Mouse (Mus musculus) cerebellum, postnatal 10 days (tissue): Measurements from ENCODE around the gene Olfr1393.
"Not testable (repeated sequence)": the region's sequence is repeated elsewhere in the genome, so short reads cannot be mapped to it uniquely, and the experiment has no call there.

ENCODE experiments used
- DNase-seq, 2 experiments: peaks; one replicate each; pipeline ENCODE4 v3.0.0; 2021; ENCODE audit warnings: mixed read lengths in 2 of 2

Olfr1393 gene

GRCm38 (mm10) chr11:49251380-49251761 is 26.7 kb upstream of the Olfr1393 start:
- no peak for DNase-seq

GRCm38 (mm10) chr11:49252048-49252447 is 26.1 kb upstream of the Olfr1393 start:
- DNase-seq = no peak

GRCm38 (mm10) chr11:49253035-49253434 is 25.1 kb upstream of the Olfr1393 start:
- no peak for DNase-seq

GRCm38 (mm10) chr11:49259296-49259695 is 18.8 kb upstream of the Olfr1393 start:
- no peak for DNase-seq

GRCm38 (mm10) chr11:49259829-49260228 is 18.3 kb upstream of the Olfr1393 start:
- DNase-seq = no peak

- DNase-seq = peak; percentile 52 to 63
These were observed 17.3 kb upstream of the Olfr1393 start for GRCm38 (mm10) chr11:49260598-49261312.

- no peak for DNase-seq
These were observed 16.7 kb upstream of the Olfr1393 start for GRCm38 (mm10) chr11:49261313-49261855.

- DNase-seq = no peak
These were observed 15.8 kb upstream of the Olfr1393 start for GRCm38 (mm10) chr11:49262286-49262685.

- DNase-seq = peak; percentile 42 to 53
These were observed 15.0 kb upstream of the Olfr1393 start for GRCm38 (mm10) chr11:49263149-49263548.

GRCm38 (mm10) chr11:49264081-49264480 is 14.0 kb upstream of the Olfr1393 start:
- no peak for DNase-seq

GRCm38 (mm10) chr11:49264622-49265021 is 13.5 kb upstream of the Olfr1393 start:
- no peak for DNase-seq

- DNase-seq = peak; percentile 64
These were observed 13.0 kb upstream of the Olfr1393 start for GRCm38 (mm10) chr11:49265101-49265500.

GRCm38 (mm10) chr11:49266671-49267070 is 11.4 kb upstream of the Olfr1393 start:
- DNase-seq = no peak

GRCm38 (mm10) chr11:49267316-49267715 is 10.8 kb upstream of the Olfr1393 start:
- no peak for DNase-seq

- DNase-seq = no peak
These were observed 10.0 kb upstream of the Olfr1393 start for GRCm38 (mm10) chr11:49267970-49268579.

GRCm38 (mm10) chr11:49269761-49270160 is 8.3 kb upstream of the Olfr1393 start:
- no peak for DNase-seq

GRCm38 (mm10) chr11:49270368-49270767 is 7.7 kb upstream of the Olfr1393 start:
- DNase-seq = no peak

- peak; percentile 58 to 73 for DNase-seq
These were observed 6.8 kb upstream of the Olfr1393 start for GRCm38 (mm10) chr11:49271334-49271733.

- DNase-seq = peak; percentile 50 to 64
These were observed 4.1 kb upstream of the Olfr1393 start for GRCm38 (mm10) chr11:49273834-49274519.

- not testable (repeated sequence) for DNase-seq
These were observed 6.9 kb downstream of the Olfr1393 start, which contains the start of gene Olfr1392 for GRCm38 (mm10) chr11:49284982-49285381. Gene Olfr1392, plus strand, starts transcription at chr11:49285282.

GRCm38 (mm10) chr11:49287251-49287650 is 9.1 kb downstream of the Olfr1393 start:
- DNase-seq = no peak

- no peak for DNase-seq
These were observed 14.7 kb downstream of the Olfr1393 start for GRCm38 (mm10) chr11:49292777-49293176.

- no peak for DNase-seq
These were observed 26.3 kb downstream of the Olfr1393 start, which contains the start of gene Olfr10 for GRCm38 (mm10) chr11:49304441-49304840. Gene Olfr10, plus strand, starts transcription at chr11:49304741.
